Mouse (Mus musculus) bone marrow macrophage, adult 2 months (primary cell): ENCODE results near the gene Mrpl53.

Source experiments
- CTCF ChIP-seq: IDR thresholded peaks from 2 replicates; pipeline ENCODE4 v1.5.1; 2012; ENCODE audit warnings: low read depth, mild to moderate bottlenecking, low read length, moderate library complexity
- POLR2A ChIP-seq: IDR thresholded peaks from 2 replicates; pipeline ENCODE4 v1.6.1; 2012; ENCODE audit warnings: mild to moderate bottlenecking, low read depth, low read length, borderline replicate concordance

DNA sequence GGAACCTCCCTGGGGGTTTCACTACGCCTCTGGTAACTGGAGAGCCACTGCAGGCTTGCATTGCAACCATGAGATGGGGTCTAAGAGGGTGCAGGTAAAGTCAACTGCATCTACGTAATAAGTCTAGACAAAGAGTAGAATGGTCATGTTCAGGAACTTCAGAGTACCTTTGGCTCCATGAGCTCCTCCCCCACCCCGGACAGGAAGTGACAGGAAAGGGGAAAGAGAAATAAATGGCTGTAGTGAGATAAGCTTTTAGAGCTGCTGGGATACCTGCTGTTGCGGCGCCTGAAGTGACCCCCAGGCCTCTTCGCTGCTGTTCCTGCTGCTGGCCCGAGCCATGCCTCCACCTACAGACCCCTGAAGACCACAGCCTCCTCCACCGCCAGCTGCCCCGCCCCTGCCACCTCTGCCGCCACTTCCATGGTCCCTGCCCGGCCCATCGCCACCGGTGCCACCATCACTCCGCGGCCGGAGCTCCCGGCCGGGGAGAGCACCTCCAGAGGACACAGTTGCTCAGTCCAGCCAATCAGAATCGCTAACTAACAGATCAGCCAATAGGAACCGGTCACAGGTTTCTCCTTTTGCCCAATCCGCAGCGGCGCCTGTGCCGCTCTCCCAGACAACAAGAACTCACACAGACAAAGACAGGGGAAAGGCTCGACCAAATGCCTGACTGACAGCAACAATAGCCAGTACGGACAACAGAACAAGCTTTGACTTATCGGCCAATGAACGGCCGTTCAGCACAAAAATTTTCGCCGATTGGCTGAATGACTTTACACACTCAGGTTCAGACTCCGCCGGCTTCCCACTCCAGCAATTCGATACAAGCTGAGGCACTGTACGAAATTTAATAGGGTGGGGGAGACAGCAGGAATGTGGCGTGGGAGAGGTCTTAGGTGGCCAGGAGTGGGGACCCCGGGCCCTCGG is 12.4 kb downstream of the Mrpl53 start, which contains the start of gene Wbp1:
- TF ChIP-seq POLR2A (no peak), CTCF (no peak)
